Mouse (Mus musculus) intestine, embryonic 16.5 days (tissue): Measurements from ENCODE around the gene Leap2. TPM values are rescaled to one million over a fixed set of nuclear protein-coding genes. Genes with fewer than 3 reads are reported as not detected.

Experiments used
- ATAC-seq: fragments of 200-750 bp; cut with Nextera tagmentation; 2 replicates; pipeline ENCODE4 v1.8.0; 2017; ENCODE audit warnings: moderate TSS enrichment, moderate library complexity
- H3K27ac ChIP-seq: fragments of 300-500 bp; sonication (generic); 2 replicates; pipeline ENCODE4 v1.5.1; 2014; ENCODE audit warnings: mild to moderate bottlenecking, low read length
- H3K27me3 ChIP-seq: fragments of 300-500 bp; sonication (generic); replicated peaks from 2 replicates; pipeline ENCODE4 v1.6.1; 2014; ENCODE audit warnings: low read length, control low read depth, mixed read lengths; ENCODE audit not compliant: control insufficient read depth, insufficient read depth
- H3K36me3 ChIP-seq: fragments of 300-500 bp; sonication (generic); 2 replicates; pipeline ENCODE4 v1.6.1; 2014; ENCODE audit warnings: low read length, control low read depth; ENCODE audit not compliant: control insufficient read depth, insufficient read depth
- H3K4me1 ChIP-seq: fragments of 300-500 bp; sonication (generic); 2 replicates; pipeline ENCODE4 v1.6.1; 2014; ENCODE audit warnings: low read length, control low read depth, mixed read lengths; ENCODE audit not compliant: control insufficient read depth, insufficient read depth
- H3K4me2 ChIP-seq: fragments of 300-500 bp; sonication (generic); 2 replicates; pipeline ENCODE4 v1.6.1; 2014; ENCODE audit warnings: low read depth, low read length, control low read depth
- H3K4me3 ChIP-seq: fragments of 300-500 bp; sonication (generic); 2 replicates; pipeline ENCODE4 v1.5.1; 2014; ENCODE audit warnings: mild to moderate bottlenecking, low read length
- H3K9ac ChIP-seq: fragments of 300-500 bp; sonication (generic); 2 replicates; pipeline ENCODE4 v1.6.1; 2014; ENCODE audit warnings: low read depth, low read length
- H3K9me3 ChIP-seq: fragments of 300-500 bp; sonication (generic); 2 replicates; pipeline ENCODE4 v1.6.1; 2016; ENCODE audit warnings: low read length, control low read depth; ENCODE audit not compliant: control insufficient read depth
- WGBS: fragments of 180-500 bp; shearing (Covaris S2); extraction: QIAGEN DNeasy Blood & Tissue Kit; methylation state at CpG from one replicate; pipeline ENCODE4 v1.1.7; 2014; 5-methylcytosine and 5-hydroxymethylcytosine counted together
- polyA plus RNA-seq: library from polyadenylated mRNA; unstranded; fragments of >200 nt; fragmentation: Nextera tagmentation; extraction: Ambion mirVana; gene quantifications from 2 replicates; pipeline ENCODE4 v1.2.1, GENCODE M21; 2015

The Leap2 gene
- polyA plus RNA-seq, 1 experiment from 2014 or later: 17.8 TPM

- Histone ChIP-seq H3K9me3 (no peaks in the 10 kb centered on the region), H3K27ac (no peak overlapping the region), H3K4me2 (no peak overlapping the region), H3K4me3 (no peak overlapping the region), H3K9ac (no peak overlapping the region), H3K4me1 (peaks cover 10% of the 10 kb centered on the region), H3K27me3 (peaks cover 26% of the 10 kb centered on the region), H3K36me3 (no peaks in the 10 kb centered on the region)
- ATAC-seq: no peak
- 60% methylated on average over 3 of the region's 3 CpGs for WGBS
Measured at GRCm38 (mm10) chr11:53458996-53459395, 36.0 kb upstream of the Leap2 start.

DNA sequence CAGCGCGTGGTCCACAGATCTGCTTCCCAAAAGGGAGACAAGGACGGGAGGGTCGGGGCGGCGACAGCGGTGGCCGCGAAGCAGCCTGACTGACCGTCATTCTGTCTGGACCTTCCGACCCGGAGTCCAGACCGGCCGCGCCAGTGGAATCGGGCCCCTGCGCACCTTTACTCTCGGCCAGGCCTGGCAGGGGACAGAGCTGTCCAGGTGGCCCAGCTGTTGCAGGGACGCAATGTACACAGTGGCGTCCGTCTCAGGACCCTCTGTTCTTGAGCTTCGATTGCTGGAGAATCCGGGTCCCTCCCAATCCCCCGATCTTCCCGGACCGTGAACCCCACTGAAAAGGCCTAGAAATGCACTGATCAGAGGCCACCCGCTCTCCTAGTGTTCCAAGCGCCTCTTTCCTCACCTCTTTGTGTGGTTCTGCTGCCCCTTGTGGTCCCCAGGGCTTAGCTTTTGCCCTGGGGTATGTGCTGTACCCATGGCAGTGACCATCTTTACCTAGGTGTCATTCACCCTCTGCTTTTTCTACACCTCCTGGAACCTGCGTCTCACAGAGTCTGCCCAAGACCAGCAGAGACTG lies 34.5 kb upstream of the Leap2 start:
- H3K4me3 ChIP-seq: peak overlapping the region; percentile 63
- H3K36me3 ChIP-seq: no peaks in the 10 kb centered on the region
- 10% methylated on average over 29 of the region's 29 CpGs for WGBS
- peak; percentile 29 for ATAC-seq
- peaks cover 10% of the 10 kb centered on the region for H3K27me3 ChIP-seq
- H3K27ac ChIP-seq: no peak overlapping the region
- H3K9me3 ChIP-seq: no peaks in the 10 kb centered on the region
- H3K9ac ChIP-seq: peak overlapping the region; percentile 77
- peak overlapping the region; percentile 91 for H3K4me2 ChIP-seq
- no peaks in the 10 kb centered on the region for H3K4me1 ChIP-seq

DNA sequence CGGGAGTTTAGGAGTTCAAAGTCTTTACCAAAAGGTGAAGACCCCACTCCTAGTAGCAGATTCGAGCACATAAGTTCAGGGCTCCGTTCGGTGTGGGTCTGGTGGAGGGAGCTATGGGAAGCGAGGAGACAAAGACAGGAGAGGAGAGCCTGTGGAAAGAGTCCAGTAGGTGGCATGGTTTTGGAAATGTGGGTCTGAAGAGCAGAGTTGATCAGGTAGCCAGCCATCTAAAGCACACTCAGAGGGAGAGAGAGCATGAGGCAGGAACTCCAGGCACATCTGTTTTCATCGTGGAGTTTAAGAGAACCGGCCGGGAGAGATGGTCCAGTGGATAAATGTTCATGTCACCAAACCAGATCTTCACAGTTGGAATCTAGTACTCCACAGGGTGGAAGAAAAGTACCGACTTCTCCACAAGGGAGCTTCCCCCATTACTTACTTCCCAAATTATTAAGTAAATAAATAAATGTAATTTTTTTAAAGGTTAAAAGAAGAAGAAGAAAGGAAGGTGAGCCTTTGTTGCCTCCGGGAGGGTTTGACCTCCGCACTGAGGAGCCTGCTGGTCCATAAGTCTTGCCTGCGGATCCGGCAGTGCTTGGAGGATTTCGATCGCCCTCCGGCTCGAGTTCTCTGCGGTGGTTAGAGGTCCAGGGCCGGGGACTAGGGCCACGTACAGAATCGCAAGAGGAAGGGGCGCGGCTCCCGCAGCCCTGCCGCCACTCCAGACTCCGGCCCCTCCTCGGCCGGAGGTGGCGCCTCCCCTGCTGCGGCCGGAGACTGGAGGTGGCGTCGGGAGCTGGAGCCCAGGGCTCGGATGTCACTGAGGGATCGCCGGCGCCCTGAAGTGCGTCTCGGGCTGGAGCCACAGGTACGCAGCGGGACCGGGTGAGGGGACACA lies 33.8 kb upstream of the Leap2 start, which contains the start of the genes Gm10447 and Shroom1:
TSS of gene Gm10447 (minus strand) at position 637 of the 898 bp plus-strand sequence.
TSS of gene Shroom1 (plus strand) at position 732 of the 898 bp plus-strand sequence.
- Histone ChIP-seq H3K36me3 (no peaks in the 10 kb centered on the region), H3K27me3 (peaks cover 4% of the 10 kb centered on the region; the same call in 1 of the 2 replicates), H3K4me3 (peak within 1 kb of the TSS; percentile 63), H3K4me1 (no peaks in the 10 kb centered on the region), H3K9me3 (no peaks in the 10 kb centered on the region), H3K9ac (peak within 1 kb of the TSS; percentile 77), H3K4me2 (peak within 1 kb of the TSS; percentile 91), H3K27ac (no peak within 1 kb of the TSS)
- WGBS: 3% methylated on average over 42 of the region's 42 CpGs
- peak; percentile 89 for ATAC-seq

GRCm38 (mm10) chr11:53453031-53453430 lies 30.1 kb upstream of the Leap2 start:
- ATAC-seq: no peak
- no peak overlapping the region for H3K27ac ChIP-seq
- H3K9me3 ChIP-seq: no peaks in the 10 kb centered on the region
- no peak overlapping the region for H3K4me2 ChIP-seq
- H3K9ac ChIP-seq: no peak overlapping the region
- no peaks in the 10 kb centered on the region for H3K36me3 ChIP-seq
- H3K27me3 ChIP-seq: no peaks in the 10 kb centered on the region
- peaks cover 14% of the 10 kb centered on the region for H3K4me1 ChIP-seq
- no peak overlapping the region for H3K4me3 ChIP-seq
- 80% methylated on average over 5 of the region's 5 CpGs for WGBS

DNA sequence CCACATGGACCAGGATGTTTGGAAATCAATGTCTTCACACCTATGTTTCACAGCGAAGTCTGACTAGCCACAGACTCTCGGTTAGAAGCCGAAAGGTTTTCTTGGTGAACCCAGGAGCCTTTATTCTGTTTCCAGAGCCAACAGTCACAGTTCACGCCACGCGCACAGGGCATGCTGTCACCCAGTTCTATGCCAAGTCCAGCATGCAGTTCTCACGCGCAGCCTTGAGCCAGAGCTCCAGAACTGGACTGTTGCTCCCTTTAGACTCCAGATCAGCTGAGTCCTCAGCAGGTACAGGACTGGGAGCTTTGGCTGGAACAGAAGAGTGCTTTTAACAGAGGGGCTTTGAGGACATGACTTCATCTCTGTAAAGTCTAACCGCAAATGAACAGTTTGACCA lies 29.4 kb upstream of the Leap2 start:
- WGBS: 95% methylated on average over 9 of the region's 9 CpGs
- Histone ChIP-seq H3K9me3 (no peaks in the 10 kb centered on the region), H3K4me2 (no peak overlapping the region), H3K27me3 (no peaks in the 10 kb centered on the region), H3K36me3 (no peaks in the 10 kb centered on the region), H3K9ac (no peak overlapping the region), H3K27ac (no peak overlapping the region), H3K4me3 (no peak overlapping the region), H3K4me1 (peaks cover 14% of the 10 kb centered on the region)
- no peak for ATAC-seq

GRCm38 (mm10) chr11:53451361-53451760 lies 28.4 kb upstream of the Leap2 start:
- no peaks in the 10 kb centered on the region for H3K9me3 ChIP-seq
- ATAC-seq: peak; percentile 65
- peaks cover 14% of the 10 kb centered on the region for H3K4me1 ChIP-seq
- H3K27ac ChIP-seq: peak overlapping the region; percentile 77
- H3K36me3 ChIP-seq: no peaks in the 10 kb centered on the region
- H3K27me3 ChIP-seq: no peaks in the 10 kb centered on the region
- no peak overlapping the region for H3K4me2 ChIP-seq
- WGBS: 32% methylated on average over 2 of the region's 2 CpGs
- no peak overlapping the region for H3K4me3 ChIP-seq
- H3K9ac ChIP-seq: no peak overlapping the region

GRCm38 (mm10) chr11:53450070-53450705 lies 27.2 kb upstream of the Leap2 start:
- Histone ChIP-seq H3K4me2 (peak overlapping the region; percentile 30; the same call in 1 of the 2 replicates), H3K4me3 (no peak overlapping the region), H3K9ac (no peak overlapping the region), H3K4me1 (peaks cover 14% of the 10 kb centered on the region), H3K27me3 (no peaks in the 10 kb centered on the region), H3K9me3 (no peaks in the 10 kb centered on the region), H3K27ac (peak overlapping the region; percentile 77), H3K36me3 (no peaks in the 10 kb centered on the region)
- ATAC-seq: peak; percentile 82
- 30% methylated on average over 15 of the region's 15 CpGs for WGBS

DNA sequence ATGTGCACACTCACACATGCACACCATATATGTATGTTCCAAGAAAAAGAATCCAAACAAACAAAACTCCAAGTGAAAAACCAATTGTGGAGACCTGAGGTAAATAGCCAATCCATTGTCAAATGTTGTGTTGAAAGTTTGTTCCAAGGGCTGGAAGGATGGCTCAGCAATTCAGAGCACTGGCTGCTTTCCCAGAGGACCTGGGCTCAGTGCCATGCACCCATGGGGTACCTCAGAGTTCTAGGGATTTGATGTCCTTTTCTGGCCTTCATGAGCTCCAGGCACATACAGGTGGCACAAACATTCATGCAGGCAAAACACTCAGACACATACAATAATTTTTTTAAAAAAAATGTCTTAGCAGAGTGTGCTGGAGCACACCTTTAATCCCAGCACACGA lies 25.6 kb upstream of the Leap2 start:
- H3K27ac ChIP-seq: no peak overlapping the region
- WGBS: 75% methylated on average over 1 of the region's 1 CpGs

DNA sequence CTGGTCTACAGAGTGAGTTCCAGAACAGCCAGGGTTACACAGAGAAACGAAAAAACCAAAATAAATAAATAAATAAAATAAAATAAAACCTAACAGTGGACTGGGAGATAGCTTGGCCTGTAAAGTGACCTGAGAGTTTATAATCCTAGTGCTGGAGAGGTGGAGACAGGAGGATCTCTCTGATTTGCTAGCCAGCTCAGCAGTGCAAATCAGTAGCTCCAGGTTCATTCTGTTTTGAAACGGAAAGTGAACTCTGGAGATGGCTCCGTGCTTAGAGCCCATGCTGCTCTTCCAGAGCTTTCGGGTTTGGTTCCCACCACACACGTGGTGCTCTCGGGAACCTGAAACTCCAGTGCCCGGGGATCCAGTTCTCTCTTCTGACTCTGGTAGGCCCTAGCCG lies 25.0 kb upstream of the Leap2 start:
- Histone ChIP-seq H3K36me3 (no peaks in the 10 kb centered on the region), H3K4me1 (peaks cover 14% of the 10 kb centered on the region), H3K27me3 (no peaks in the 10 kb centered on the region), H3K9ac (no peak overlapping the region), H3K9me3 (no peaks in the 10 kb centered on the region), H3K4me2 (no peak overlapping the region), H3K4me3 (no peak overlapping the region), H3K27ac (no peak overlapping the region)
- ATAC-seq: no peak
- WGBS: 87% methylated on average over 8 of the region's 8 CpGs

More for the DNA sequence above, 25.6 kb upstream of the Leap2 start:
- no peak overlapping the region for H3K9ac ChIP-seq
- H3K4me1 ChIP-seq: peaks cover 14% of the 10 kb centered on the region
- no peaks in the 10 kb centered on the region for H3K27me3 ChIP-seq
- no peaks in the 10 kb centered on the region for H3K36me3 ChIP-seq
- no peak overlapping the region for H3K4me3 ChIP-seq
- no peak for ATAC-seq
- H3K9me3 ChIP-seq: no peaks in the 10 kb centered on the region
- H3K4me2 ChIP-seq: no peak overlapping the region
